Mouse (Mus musculus): ENCODE results near the gene Aggf1. TPM values are rescaled to one million over a fixed set of nuclear protein-coding genes. Genes with fewer than 3 reads are reported as not detected.

Aggf1 gene
- polyA plus RNA-seq (2012; rRNA removed) = 34.6 and 47.8 TPM in 2 replicates

DNA sequence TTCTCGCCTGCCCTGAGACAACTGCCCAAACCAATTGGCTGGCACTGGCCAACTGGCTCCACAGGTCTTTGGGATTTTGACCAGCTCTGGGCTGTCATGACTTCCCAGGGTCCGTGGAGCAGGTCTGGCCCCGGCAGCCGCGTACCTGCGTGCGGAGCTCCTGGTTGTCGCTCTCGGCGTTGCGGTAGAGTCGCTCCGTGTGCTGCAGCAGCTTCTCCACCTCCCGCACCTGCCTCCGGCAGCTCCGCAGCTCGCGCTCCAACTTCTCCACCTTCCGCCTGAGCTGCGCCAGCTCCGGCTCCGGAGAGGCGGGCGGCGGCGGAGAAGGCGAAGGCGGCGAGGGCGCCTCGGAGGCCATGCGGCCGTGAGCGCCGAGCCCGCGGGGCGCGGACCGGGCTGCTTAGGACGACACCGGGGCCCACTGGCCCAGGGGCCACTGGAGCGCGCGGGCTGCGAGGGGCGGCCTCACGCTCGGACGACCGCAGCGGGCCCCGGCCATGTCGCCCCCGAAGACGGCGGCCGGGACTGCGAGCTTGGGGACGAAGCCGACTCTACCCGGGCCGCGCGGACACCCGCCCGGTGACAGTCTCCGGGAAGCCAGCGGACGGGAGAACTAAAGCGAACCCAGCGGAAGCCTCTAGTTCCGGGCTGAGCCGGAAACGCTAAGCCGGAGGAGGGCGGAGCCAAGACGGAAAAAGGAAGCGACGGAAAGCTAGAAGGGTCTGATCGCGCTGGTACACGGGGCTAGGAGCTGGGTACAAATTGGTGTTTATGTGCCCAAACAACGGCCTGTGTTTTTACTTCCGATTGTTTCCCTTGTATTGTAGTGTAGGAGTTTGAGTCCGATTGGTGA, at the start of gene Aggf1:
TSS of gene Aggf1 (minus strand) at position 652 of the 853 bp plus-strand sequence.

DNA sequence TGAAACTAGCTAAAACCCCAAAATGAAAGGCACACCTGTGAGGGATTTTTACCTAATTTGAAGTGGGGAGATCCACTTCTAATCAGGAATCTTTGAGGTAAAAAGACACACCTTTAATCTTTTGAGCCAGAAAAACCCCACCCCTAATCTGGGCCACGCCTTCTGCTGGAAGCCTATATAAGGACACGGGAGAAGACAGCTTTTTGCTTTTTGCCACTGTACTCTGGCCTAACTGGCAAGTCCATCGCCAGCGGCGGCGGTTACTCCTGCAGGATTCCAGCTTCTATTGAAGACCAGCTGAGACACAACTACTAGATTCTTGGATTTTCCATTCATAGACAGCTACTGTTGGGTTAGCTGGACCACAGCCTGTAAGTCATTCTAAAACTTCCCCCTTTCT, 51.8 kb downstream of the Aggf1 start, which contains the start of gene Zbed3:
TSS of gene Zbed3 (plus strand) at position 213 of the 400 bp plus-strand sequence.

Other genes starting within 250 kb of the Aggf1 start
- gene Pde8b, start 125.0 kb downstream of the Aggf1 start, polyA plus RNA-seq (2012; rRNA removed) = 1.4 and 2.1 TPM in 2 replicates
- 49.1 and 65.3 TPM in 2 replicates for gene Zbed3, start 51.7 kb downstream of the Aggf1 start, polyA plus RNA-seq (2012; rRNA removed)
- 0.72 and 0.86 TPM in 2 replicates for gene Crhbp, start 69.6 kb upstream of the Aggf1 start, polyA plus RNA-seq (2012; rRNA removed)
- not detected in 2 replicates for gene S100z, start 103.4 kb upstream of the Aggf1 start, polyA plus RNA-seq (2012; rRNA removed)
- gene F2rl1, start 149.9 kb upstream of the Aggf1 start, polyA plus RNA-seq (2012; rRNA removed) = 0.52 TPM in 2 replicates
- gene F2r, start 243.1 kb upstream of the Aggf1 start, polyA plus RNA-seq (2012; rRNA removed) = 32.5 and 55.0 TPM in 2 replicates

All from central nervous system, embryonic 11.5 days (tissue).